Mouse (Mus musculus) bone marrow, adult 2 months (tissue): ENCODE results near the gene Rad51b. TPM values are rescaled to one million over a fixed set of nuclear protein-coding genes. Genes with fewer than 3 reads are reported as not detected.
A peak's percentile ranks its signal among the peaks of the same experiment; 100 is the strongest.

ENCODE experiments used
- H3K27ac ChIP-seq: fragments of 200-500 bp; 2 replicates; pipeline ENCODE4 v1.5.1; 2012; ENCODE audit warnings: low read depth, mild to moderate bottlenecking, control low read depth, inconsistent platforms, low read length; ENCODE audit not compliant: control insufficient read depth, poor library complexity, insufficient read depth
- H3K4me1 ChIP-seq: fragments of 200-500 bp; 2 replicates; pipeline ENCODE4 v1.6.1; 2011; ENCODE audit warnings: low read length; ENCODE audit not compliant: control insufficient read depth, insufficient read depth
- H3K4me3 ChIP-seq: fragments of 200-500 bp; replicated peaks from 2 replicates; pipeline ENCODE3; 2011; ENCODE audit warnings: mild to moderate bottlenecking, low read depth, low read length, control low read depth; ENCODE audit not compliant: control insufficient read depth
- CTCF ChIP-seq: fragments of 200-500 bp; IDR thresholded peaks from 2 replicates; pipeline ENCODE4 v1.5.1; 2011; ENCODE audit warnings: low read length, control low read depth; ENCODE audit not compliant: control insufficient read depth, insufficient read depth
- POLR2A ChIP-seq: fragments of 200-500 bp; IDR thresholded peaks from 2 replicates; pipeline ENCODE4 v1.6.1; 2011; ENCODE audit warnings: low read depth, mild to moderate bottlenecking, control low read depth, low read length, borderline replicate concordance; ENCODE audit not compliant: control insufficient read depth
- WGBS: fragments of 180-500 bp; shearing (Covaris S2); methylation state at CpG from one replicate; pipeline ENCODE4 v1.1.7; 2018; 5-methylcytosine and 5-hydroxymethylcytosine counted together
- polyA plus RNA-seq: library from polyadenylated mRNA; stranded (reverse); fragments of >200 nt; gene quantifications from 2 replicates; pipeline ENCODE4 v1.2.4, GENCODE M21; 2011; ENCODE audit warnings: low replicate concordance; ENCODE audit not compliant: missing spikeins, insufficient read depth, insufficient read length

Gene Rad51b
- polyA plus RNA-seq, 1 experiment, result 2.3 TPM

DNA sequence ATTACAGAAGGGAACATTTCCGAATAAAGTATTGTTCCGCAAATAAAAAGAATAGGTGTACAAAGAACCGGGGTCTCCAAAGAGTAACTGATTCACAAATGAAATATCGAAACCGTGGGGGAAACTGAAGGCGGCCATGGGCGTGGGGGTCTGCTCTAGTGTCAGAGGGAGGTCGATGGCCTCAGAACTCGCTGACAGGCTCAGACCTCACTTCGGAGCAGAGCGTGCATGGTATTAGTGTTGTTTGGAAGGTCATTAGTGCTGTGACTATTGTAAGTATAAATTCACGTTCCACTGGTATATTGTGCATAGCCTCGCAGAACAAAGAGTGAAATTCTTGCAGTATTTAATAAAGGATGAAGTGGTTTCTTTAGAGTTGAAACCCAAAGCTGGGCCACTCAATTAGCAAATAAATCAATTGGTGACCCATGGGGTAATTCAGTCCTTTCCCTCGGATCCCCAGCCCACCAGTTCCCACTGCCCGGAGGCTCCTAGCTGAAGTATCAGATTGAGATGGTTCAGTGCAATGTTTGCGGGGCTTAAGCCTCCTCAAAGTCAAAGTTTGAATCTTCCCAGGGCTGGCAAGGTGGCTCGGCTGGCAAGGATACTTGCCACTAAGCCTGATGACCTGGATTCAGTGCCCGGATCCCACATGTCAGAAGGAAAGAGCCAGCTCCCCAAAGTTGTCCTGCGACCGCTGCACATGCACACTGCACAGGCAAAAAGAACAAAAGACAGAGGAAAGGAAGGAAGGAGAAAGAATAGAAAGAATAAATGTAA, 517.4 kb downstream of the Rad51b start:
- TF ChIP-seq CTCF (no peak), POLR2A (no peak)
- Histone ChIP-seq H3K4me1 (no peaks in the 10 kb centered on the region), H3K27ac (no peak overlapping the region), H3K4me3 (no peak overlapping the region)
- 93% methylated on average over 20 of the region's 20 CpGs for whole genome bisulfite sequencing

GRCm38 (mm10) chr12:79816241-79816640, 519.2 kb downstream of the Rad51b start:
- no peaks in the 10 kb centered on the region; the same call in 1 of the 2 replicates for H3K4me1 ChIP-seq
- 82% methylated on average over 4 of the region's 4 CpGs for whole genome bisulfite sequencing
- no peak overlapping the region for H3K4me3 ChIP-seq
- TF ChIP-seq POLR2A (no peak), CTCF (no peak)
- H3K27ac ChIP-seq, result no peak overlapping the region

DNA sequence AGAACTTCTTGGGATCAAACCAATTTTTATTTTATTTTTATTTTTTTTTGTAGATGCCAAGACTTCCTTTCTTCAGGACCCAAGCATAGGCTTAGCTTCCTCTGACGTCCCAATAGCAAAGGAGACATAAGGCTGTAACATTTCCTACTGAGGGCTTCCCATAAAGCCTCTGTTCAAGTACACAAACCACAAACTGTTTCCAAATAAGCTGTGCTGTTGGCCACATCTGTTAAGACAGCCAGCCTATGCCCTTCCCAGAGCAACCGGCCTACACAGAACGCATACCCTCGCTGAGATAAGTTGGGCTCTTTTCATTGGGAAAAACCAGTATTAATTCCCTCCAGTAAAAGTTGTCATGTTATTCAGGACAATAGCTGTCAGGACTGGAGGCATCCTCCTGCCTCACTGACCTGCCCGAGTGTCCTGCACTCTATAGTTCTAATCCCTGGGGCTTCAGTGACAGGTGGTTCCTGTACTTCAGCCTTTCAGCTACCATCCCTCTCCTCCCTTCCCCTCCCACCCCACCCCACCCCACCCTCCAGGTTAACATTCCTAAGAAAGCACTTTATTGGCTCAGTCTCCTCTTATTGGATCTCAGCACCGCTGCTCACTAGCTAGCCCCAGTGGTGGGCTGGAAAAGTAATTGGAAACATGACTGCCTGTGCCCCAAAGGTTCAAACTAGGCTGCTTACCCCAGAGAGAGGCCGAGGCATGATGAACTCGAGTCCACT, 523.3 kb downstream of the Rad51b start:
- H3K4me1 ChIP-seq, result no peaks in the 10 kb centered on the region; the same call in 1 of the 2 replicates

GRCm38 (mm10) chr12:79821901-79822300, 524.8 kb downstream of the Rad51b start:
- Histone ChIP-seq H3K27ac (no peak overlapping the region), H3K4me1 (no peaks in the 10 kb centered on the region; the same call in 1 of the 2 replicates), H3K4me3 (no peak overlapping the region)
- WGBS, result 81% methylated on average over 5 of the region's 5 CpGs
- TF ChIP-seq CTCF (no peak), POLR2A (no peak)

More for the DNA sequence above, 523.3 kb downstream of the Rad51b start:
- Histone ChIP-seq H3K27ac (no peak overlapping the region), H3K4me3 (no peak overlapping the region)
- TF ChIP-seq CTCF (no peak), POLR2A (no peak)
- 45% methylated on average over 8 of the region's 8 CpGs for WGBS

GRCm38 (mm10) chr12:79822401-79822800, 525.3 kb downstream of the Rad51b start:
- H3K4me1 ChIP-seq, result no peaks in the 10 kb centered on the region; the same call in 1 of the 2 replicates
- H3K4me3 ChIP-seq, result no peak overlapping the region
- H3K27ac ChIP-seq, result no peak overlapping the region
- no peak for TF ChIP-seq POLR2A
- TF ChIP-seq CTCF, result no peak
- 35% methylated on average over 2 of the region's 2 CpGs for WGBS

DNA sequence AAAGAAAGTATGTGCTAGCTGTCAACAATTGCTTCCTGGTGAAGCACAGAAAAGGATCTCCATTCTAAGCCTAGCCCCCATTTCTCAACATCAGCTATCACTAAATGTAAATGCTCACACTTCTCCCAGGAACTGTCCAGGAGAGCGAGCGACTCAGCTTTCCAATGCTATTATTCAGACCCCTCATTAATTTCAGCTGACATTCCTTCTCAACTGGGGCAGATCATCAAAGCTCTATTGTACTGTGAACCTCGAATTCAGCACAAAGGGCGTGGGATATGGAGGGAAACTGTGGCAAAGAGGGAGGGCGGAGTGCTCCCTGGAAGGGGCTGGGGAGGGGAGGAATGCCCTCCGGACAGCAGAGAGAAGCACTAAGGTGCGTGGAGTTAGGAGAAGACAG, 528.8 kb downstream of the Rad51b start:
- 85% methylated on average over 7 of the region's 7 CpGs for WGBS
- Histone ChIP-seq H3K4me1 (peaks cover 2% of the 10 kb centered on the region), H3K4me3 (no peak overlapping the region), H3K27ac (no peak overlapping the region)
- TF ChIP-seq POLR2A (no peak), CTCF (no peak)

- 16% methylated on average over 5 of the region's 5 CpGs for WGBS
- H3K4me3 ChIP-seq, result no peak overlapping the region
- TF ChIP-seq CTCF (no peak), POLR2A (no peak)
- H3K4me1 ChIP-seq, result peaks cover 2% of the 10 kb centered on the region
- peak overlapping the region; percentile 62; the same call in 1 of the 2 replicates for H3K27ac ChIP-seq
These were observed 530.2 kb downstream of the Rad51b start for GRCm38 (mm10) chr12:79827233-79827692.

- TF ChIP-seq POLR2A, result no peak
- no peak for TF ChIP-seq CTCF
- WGBS, result 50% methylated on average over 4 of the region's 4 CpGs
- peaks cover 2% of the 10 kb centered on the region for H3K4me1 ChIP-seq
These were observed 530.7 kb downstream of the Rad51b start for GRCm38 (mm10) chr12:79827735-79828134.

More at GRCm38 (mm10) chr12:79827735-79828134, 530.7 kb downstream of the Rad51b start:
- Histone ChIP-seq H3K27ac (no peak overlapping the region), H3K4me3 (no peak overlapping the region)
